Mouse (Mus musculus): ENCODE results near the gene Dhx37. TPM values are rescaled to one million over a fixed set of nuclear protein-coding genes. Genes with fewer than 3 reads are reported as not detected.
A peak's percentile ranks its signal among the peaks of the same experiment; 100 is the strongest.
"Not testable (repeated sequence)": the region's sequence is repeated elsewhere in the genome, so short reads cannot be mapped to it uniquely, and the experiment has no call there.

Gene Dhx37
- polyA plus RNA-seq, 1 experiment from 2014 or later, result 13.2 TPM

DNA sequence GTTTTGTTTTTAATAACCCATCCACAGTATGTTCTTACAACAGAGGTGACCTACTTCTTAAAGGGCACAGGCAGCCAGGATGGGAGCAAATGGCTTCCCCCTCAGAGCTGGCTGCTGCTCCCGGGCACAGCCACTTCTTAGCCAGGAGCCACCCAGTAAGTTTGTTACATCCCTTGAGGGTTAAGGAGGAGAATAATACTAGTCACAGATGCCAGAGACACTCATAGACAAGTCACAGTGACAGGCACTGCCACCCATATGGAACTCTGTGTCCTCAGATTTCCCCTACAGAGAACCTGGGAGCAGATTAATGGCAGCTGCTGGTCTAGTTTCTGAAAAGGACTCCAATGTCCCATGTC lies 41.3 kb downstream of the Dhx37 start:
- H3K4me2 ChIP-seq (replicated peaks), result peak overlapping the region; percentile 56
- no peaks in the 10 kb centered on the region for H3K27me3 ChIP-seq
- H3K27ac ChIP-seq, result peak overlapping the region; percentile 100
- H3K4me1 ChIP-seq (replicated peaks), result peaks cover 37% of the 10 kb centered on the region
- ATAC-seq, result peak; percentile 11; the same call in 1 of the 2 replicates
- WGBS, result 32% methylated on average over 1 of the region's 1 CpGs
- H3K9ac ChIP-seq (replicated peaks), result peak overlapping the region; percentile 39; the same call in 1 of the 2 replicates
- peak overlapping the region; percentile 34; the same call in 1 of the 2 replicates for H3K4me3 ChIP-seq (replicated peaks)
- H3K36me3 ChIP-seq, result no peaks in the 10 kb centered on the region
- H3K9me3 ChIP-seq, result no peaks in the 10 kb centered on the region

DNA sequence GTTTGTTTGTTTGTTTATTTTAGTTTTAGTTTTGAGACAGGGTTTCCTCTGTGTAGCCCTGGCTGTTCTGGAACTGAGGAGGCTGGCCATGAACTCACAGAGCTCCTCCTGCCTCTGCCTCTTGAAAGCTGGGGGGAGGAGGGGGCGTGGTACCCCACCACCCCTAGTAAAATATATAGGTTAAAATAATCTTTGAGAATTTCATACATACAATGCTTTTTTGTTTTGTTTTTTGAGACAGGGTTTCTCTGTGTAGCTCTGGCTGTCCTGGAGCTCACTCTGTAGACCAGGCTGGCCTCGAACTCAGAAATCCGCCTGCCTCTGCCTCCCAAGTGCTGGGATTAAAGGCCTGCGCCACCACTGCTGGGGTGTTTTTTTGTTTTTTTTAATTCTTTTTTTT lies 41.7 kb downstream of the Dhx37 start:
- 96% methylated on average over 4 of the region's 4 CpGs for WGBS
- peaks cover 38% of the 10 kb centered on the region for H3K4me1 ChIP-seq (replicated peaks)
- H3K36me3 ChIP-seq; H3K4me3 ChIP-seq (replicated peaks); H3K27me3 ChIP-seq; H3K9me3 ChIP-seq; ATAC-seq; H3K9ac ChIP-seq (replicated peaks); H3K4me2 ChIP-seq (replicated peaks): not testable (repeated sequence)
- peak overlapping the region; percentile 100 for H3K27ac ChIP-seq

DNA sequence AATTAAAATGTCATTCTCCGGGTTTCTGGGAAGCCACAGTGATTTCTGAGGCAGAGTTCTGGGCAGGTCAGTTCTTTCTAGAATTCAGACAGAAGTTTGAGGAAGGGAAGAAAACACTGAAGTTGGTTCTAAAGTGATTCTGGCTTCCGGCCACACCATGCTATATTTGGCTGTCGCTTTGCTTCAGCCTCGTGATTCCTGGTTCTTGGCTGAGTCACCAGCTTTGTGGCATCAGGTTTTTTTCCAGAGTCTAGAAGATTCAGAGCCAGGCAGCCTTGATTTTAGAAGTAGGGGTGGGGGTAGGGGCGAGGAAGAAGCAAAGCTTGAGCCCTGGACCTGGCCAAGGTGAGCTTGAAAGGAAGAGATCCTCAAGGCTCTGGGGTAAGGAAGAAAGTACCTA lies 42.3 kb downstream of the Dhx37 start:
- ATAC-seq, result no peak
- no peak overlapping the region; the same call in 1 of the 2 replicates for H3K27ac ChIP-seq
- H3K4me3 ChIP-seq (replicated peaks), result no peak overlapping the region
- H3K4me2 ChIP-seq (replicated peaks), result no peak overlapping the region
- no peaks in the 10 kb centered on the region for H3K9me3 ChIP-seq
- H3K27me3 ChIP-seq, result no peaks in the 10 kb centered on the region
- H3K36me3 ChIP-seq, result no peaks in the 10 kb centered on the region
- 88% methylated on average over 5 of the region's 5 CpGs for WGBS
- H3K4me1 ChIP-seq (replicated peaks), result peaks cover 39% of the 10 kb centered on the region
- no peak overlapping the region for H3K9ac ChIP-seq (replicated peaks)

DNA sequence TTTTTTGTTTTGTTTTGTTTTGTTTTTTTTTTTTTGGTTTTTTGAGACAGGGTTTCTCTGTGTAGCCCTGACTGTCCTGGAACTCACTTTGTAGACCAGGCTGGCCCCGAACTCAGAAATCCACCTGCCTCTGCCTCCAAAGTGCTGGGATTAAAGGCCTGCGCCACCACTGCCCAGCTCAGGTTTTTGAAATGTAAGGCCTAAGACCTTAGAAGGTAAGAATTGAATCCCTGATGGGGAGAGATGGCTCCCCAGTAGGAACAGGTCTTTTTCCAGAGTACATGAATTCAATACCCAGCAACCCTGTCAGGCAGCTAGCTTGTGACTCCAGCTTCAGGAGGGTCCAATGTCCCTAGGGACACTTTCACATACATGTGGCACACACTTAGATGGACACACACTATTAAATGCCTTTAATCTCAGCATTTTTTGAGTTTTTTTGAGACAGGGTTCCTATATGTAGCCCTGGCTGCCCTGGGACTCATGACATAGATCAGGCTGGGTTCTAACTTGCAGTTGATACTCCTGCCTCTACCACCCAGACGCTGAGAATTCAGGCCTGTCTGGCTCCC lies 42.9 kb downstream of the Dhx37 start:
- WGBS, result 94% methylated on average over 3 of the region's 3 CpGs
- ATAC-seq, result no peak
- 0 out of 2 replicates have a peak overlapping the region, but pooled peaks have one; percentile 14 for H3K27ac ChIP-seq

DNA sequence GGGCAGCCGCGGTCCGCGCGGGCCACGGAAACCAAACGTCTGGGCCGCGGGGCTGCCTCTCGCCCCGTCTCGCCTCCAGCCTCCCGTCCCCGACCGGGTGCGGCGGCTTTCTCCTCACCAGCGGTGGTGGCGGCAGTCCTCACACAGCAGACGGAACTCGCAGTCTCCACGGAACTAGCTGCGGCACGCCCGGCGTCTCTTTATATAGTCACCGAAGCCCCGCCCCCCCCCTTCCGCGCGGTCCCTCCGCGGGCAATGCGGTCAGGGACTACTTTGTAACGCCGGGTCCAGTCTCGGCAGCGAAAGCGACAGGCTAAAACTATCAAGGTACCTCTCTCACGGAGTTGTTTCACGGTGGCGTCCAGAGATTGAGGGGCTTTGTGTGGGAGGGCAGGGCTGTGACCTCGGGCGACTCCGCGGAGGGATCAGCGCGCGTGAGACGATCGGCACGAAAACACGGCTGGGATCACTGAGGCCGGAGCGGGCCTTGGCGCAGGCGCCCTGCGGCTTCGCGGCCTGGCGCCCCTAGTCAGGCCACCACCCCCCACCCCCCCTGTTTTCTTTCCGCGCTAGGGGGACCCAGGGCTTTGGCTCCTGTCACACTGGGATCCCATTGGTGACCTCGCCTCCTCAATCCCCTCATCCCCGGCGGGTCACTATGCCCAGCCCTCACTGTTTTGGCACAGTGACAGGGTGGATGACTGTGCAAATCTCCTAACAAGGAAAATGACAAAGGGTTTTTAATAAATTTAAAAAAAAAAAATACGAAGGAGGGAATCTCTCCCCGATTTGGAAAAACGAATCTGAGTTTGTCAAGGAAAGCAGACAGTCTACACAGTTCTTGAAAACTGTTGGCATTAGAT lies 44.1 kb downstream of the Dhx37 start, which contains the start of gene Ubc:
TSS of gene Ubc (minus strand) at position 624 of the 863 bp plus-strand sequence.
- H3K9ac ChIP-seq (replicated peaks), result peak within 1 kb of the TSS; percentile 100
- peak within 1 kb of the TSS; percentile 100 for H3K4me2 ChIP-seq (replicated peaks)
- WGBS, result under 1% methylated on average over 69 of the region's 69 CpGs
- H3K9me3 ChIP-seq, result no peaks in the 10 kb centered on the region
- ATAC-seq, result peak; percentile 55
- peaks cover 44% of the 10 kb centered on the region for H3K4me1 ChIP-seq (replicated peaks)
- no peaks in the 10 kb centered on the region for H3K27me3 ChIP-seq
- peak within 1 kb of the TSS; percentile 99 for H3K4me3 ChIP-seq (replicated peaks)
- H3K36me3 ChIP-seq, result peaks cover 12% of the 10 kb centered on the region
- H3K27ac ChIP-seq, result peak within 1 kb of the TSS; percentile 98

More for the DNA sequence above, 42.9 kb downstream of the Dhx37 start:
- Histone ChIP-seq H3K4me3 (replicated peaks) (no peak overlapping the region), H3K9me3 (no peaks in the 10 kb centered on the region), H3K9ac (replicated peaks) (no peak overlapping the region), H3K4me1 (replicated peaks) (peaks cover 39% of the 10 kb centered on the region), H3K27me3 (no peaks in the 10 kb centered on the region), H3K36me3 (peaks cover under 1% of the 10 kb centered on the region), H3K4me2 (replicated peaks) (no peak overlapping the region)

DNA sequence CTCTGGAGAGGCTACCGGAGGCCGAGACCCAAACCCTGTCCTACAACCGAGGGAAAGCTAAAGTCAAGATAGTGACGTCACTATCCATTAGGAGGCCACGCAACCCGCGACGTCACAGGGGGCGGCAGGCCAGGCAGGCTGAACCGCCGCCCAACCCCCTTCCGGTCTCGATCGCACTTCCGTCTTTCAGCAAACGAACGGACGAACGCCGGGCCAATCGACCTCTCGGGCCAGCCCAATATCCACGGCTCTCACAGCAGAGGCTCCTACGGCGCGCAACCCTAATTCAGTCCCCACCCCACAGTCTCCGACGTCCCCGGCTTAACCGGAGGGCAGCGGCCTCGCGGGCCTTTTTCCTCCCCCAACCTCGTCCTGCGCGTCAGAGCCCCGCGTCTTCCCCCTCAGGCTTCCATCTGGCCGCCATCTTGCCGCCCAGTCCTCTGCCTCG lies 44.8 kb downstream of the Dhx37 start, which contains the start of gene Gm10382:
TSS of gene Gm10382 (plus strand) at position 192 of the 448 bp plus-strand sequence.
- Histone ChIP-seq H3K4me2 (replicated peaks) (peak within 1 kb of the TSS; percentile 100), H3K27ac (peak within 1 kb of the TSS; percentile 98), H3K4me1 (replicated peaks) (peaks cover 45% of the 10 kb centered on the region), H3K36me3 (peaks cover 18% of the 10 kb centered on the region), H3K9ac (replicated peaks) (peak within 1 kb of the TSS; percentile 100), H3K27me3 (no peaks in the 10 kb centered on the region), H3K9me3 (no peaks in the 10 kb centered on the region), H3K4me3 (replicated peaks) (peak within 1 kb of the TSS; percentile 99)
- ATAC-seq, result peak; percentile 35
- WGBS, result under 1% methylated on average over 41 of the region's 41 CpGs

DNA sequence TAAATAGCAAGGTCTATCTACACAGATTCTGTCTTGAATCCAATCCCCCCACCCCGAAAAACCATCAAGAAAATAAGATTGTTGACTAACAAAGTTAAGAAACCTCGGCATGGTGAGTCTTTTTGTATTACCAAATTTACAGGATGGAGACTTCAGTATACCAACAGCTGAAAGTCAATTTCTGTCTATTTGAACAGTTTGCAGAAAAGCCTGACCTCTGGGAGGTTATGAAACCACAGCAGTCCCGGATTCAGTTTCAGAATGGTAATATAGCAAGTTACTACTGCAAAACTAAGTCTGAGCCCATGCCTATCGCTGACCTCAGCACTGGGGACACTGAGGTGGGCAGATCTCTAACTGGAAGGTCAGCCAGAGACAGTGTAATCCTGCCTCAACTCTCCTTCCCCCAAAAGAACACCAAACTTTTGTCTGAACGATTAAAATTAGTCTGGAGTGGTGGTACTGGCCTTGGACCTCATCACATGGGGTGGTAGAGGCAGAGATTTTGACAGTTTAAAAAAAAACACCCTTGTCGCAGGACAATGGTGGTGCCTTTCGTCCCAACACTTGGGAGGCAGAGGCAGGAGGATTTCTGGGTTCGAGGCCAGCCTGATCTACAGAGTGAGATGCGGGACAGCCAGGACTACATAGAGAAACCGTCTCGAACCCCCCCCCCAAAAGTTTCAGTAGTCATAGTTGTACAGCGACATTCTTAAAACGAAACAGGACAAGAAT lies 45.4 kb downstream of the Dhx37 start:
- Histone ChIP-seq H3K4me2 (replicated peaks) (peak overlapping the region; percentile 100), H3K9ac (replicated peaks) (peak overlapping the region; percentile 100), H3K4me3 (replicated peaks) (peak overlapping the region; percentile 99), H3K36me3 (peaks cover 18% of the 10 kb centered on the region), H3K9me3 (no peaks in the 10 kb centered on the region), H3K4me1 (replicated peaks) (peaks cover 44% of the 10 kb centered on the region), H3K27ac (0 out of 2 replicates have a peak overlapping the region, but pooled peaks have one; percentile 98), H3K27me3 (no peaks in the 10 kb centered on the region)
- no peak for ATAC-seq
- WGBS, result 30% methylated on average over 13 of the region's 13 CpGs

DNA sequence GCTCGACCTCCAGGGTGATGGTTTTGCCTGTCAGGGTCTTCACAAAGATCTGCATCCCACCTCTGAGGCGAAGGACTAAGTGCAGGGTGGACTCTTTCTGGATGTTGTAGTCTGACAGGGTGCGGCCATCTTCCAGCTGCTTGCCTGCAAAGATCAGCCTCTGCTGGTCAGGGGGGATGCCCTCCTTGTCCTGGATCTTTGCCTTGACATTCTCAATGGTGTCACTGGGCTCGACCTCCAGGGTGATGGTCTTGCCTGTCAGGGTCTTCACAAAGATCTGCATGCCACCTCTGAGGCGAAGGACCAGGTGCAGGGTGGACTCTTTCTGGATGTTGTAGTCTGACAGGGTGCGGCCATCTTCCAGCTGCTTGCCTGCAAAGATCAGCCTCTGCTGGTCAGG lies 46.6 kb downstream of the Dhx37 start:
- H3K4me2 ChIP-seq (replicated peaks); H3K4me3 ChIP-seq (replicated peaks); H3K9me3 ChIP-seq; ATAC-seq; H3K27ac ChIP-seq; H3K9ac ChIP-seq (replicated peaks); H3K27me3 ChIP-seq: not testable (repeated sequence)
- 95% methylated on average over 5 of the region's 6 CpGs for WGBS
- Histone ChIP-seq H3K4me1 (replicated peaks) (peaks cover 40% of the 10 kb centered on the region), H3K36me3 (peaks cover 18% of the 10 kb centered on the region)

DNA sequence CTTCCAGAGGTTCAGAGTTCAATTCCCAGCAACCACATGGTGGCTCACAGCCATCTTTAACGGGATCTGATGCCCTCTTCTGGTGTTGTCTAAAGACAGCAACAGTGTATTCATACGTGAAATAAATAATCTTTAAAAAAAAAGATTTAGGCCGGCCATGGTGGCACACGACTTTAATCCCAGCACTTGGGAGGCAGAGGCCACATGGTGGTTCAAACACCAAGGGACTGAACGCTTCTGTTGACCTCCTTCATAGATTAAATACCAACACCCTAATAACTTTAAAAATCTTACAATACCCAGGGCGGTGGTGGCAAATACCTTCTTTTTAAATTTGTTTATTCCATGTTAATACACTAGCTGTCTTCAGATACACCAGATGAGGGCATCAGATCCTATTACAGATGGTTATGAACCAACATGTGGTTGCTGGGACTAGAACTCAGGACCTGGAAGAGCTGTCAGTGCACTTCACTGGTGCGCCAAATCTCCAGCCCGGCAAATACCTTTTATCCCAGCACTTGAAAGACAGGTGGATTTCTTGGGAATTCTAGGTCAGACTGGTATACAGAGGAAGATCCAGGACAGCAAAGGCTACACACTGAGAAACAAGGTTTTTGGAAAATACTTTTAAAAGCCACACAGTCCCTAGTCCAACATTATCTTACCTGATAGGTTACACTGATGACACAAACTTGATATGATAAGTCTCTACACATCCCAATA lies 48.5 kb downstream of the Dhx37 start:
- Histone ChIP-seq H3K27ac (no peak overlapping the region), H3K9ac (replicated peaks) (no peak overlapping the region), H3K4me3 (replicated peaks) (peak overlapping the region; percentile 9; the same call in 1 of the 2 replicates), H3K4me1 (replicated peaks) (peaks cover 40% of the 10 kb centered on the region), H3K36me3 (peaks cover 18% of the 10 kb centered on the region), H3K9me3 (no peaks in the 10 kb centered on the region), H3K4me2 (replicated peaks) (peak overlapping the region; percentile 12), H3K27me3 (no peaks in the 10 kb centered on the region)
- WGBS, result 80% methylated on average over 8 of the region's 8 CpGs
- no peak for ATAC-seq

DNA sequence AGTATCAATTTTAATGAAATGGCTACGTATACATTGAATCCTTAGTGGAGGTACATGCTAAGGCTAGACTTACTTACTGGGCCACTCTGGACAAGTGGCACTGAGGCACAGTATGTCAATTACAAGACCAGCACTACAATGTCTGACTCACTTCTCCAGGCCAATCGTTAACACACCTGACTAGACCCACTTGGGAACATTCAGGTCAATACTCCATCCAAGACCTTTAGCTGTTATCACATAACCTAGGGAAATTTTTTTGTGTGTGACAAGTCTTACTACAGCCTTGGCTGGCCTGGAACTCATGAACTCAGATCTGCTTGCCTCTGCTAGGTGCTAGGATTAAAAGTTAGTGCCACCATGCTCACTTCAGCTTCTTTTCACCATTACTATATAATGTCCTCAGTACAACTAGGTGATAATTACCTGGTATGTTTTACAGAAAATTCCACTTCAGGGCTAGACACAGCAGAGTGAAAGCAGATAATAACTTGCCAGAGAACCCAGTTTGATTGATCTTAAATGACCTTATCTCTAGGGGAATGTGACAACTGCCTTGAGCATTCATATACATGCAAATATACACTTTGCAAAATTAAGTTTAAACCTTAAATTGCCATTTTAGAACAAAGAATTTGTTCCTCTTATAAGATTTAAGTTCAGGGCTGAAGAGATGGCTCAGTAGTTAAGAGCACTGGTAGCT lies 49.3 kb downstream of the Dhx37 start:
- H3K36me3 ChIP-seq, result peaks cover 18% of the 10 kb centered on the region
- 81% methylated on average over 2 of the region's 2 CpGs for WGBS
- H3K27ac ChIP-seq, result no peak overlapping the region
- no peaks in the 10 kb centered on the region for H3K9me3 ChIP-seq
- H3K4me3 ChIP-seq (replicated peaks), result no peak overlapping the region
- peak overlapping the region; percentile 12; the same call in 1 of the 2 replicates for H3K4me2 ChIP-seq (replicated peaks)
- H3K9ac ChIP-seq (replicated peaks), result no peak overlapping the region
- no peak for ATAC-seq
- peaks cover 40% of the 10 kb centered on the region for H3K4me1 ChIP-seq (replicated peaks)
- H3K27me3 ChIP-seq, result no peaks in the 10 kb centered on the region
